Mouse (Mus musculus) liver, embryonic 11.5 days (tissue): ENCODE measurements around the gene Efcab2. TPM values are rescaled to one million over a fixed set of nuclear protein-coding genes. Genes with fewer than 3 reads are reported as not detected.

ENCODE experiments used
- ATAC-seq: fragments of 200-750 bp; cut with Nextera tagmentation; replicated peaks from 2 replicates; pipeline ENCODE4 v1.8.0; 2017; ENCODE audit warnings: moderate number of reproducible peaks, mild to moderate bottlenecking, moderate TSS enrichment, moderate library complexity; ENCODE audit not compliant: low FRiP score
- DNase-seq: peaks from one replicate; pipeline ENCODE4 v3.0.0-alpha.2; 2017; ENCODE audit warnings: low spot score
- H3K27ac ChIP-seq: fragments of 300-500 bp; sonication (generic); 2 replicates; pipeline ENCODE4 v1.5.1; 2014; ENCODE audit warnings: mild to moderate bottlenecking, low read depth, low read length, control low read depth
- H3K27me3 ChIP-seq: fragments of 300-500 bp; sonication (generic); replicated peaks from 2 replicates; pipeline ENCODE4 v1.6.1; 2014; ENCODE audit warnings: low read length, mixed read lengths; ENCODE audit not compliant: control insufficient read depth, insufficient read depth
- H3K36me3 ChIP-seq: fragments of 300-500 bp; sonication (generic); 2 replicates; pipeline ENCODE4 v1.6.1; 2014; ENCODE audit warnings: mild to moderate bottlenecking, low read length, moderate library complexity, mixed read lengths; ENCODE audit not compliant: control insufficient read depth, insufficient read depth
- H3K4me1 ChIP-seq: fragments of 300-500 bp; sonication (generic); replicated peaks from 2 replicates; pipeline ENCODE4 v1.6.1; 2014; ENCODE audit warnings: low read length, mixed read lengths; ENCODE audit not compliant: control insufficient read depth, insufficient read depth
- H3K4me2 ChIP-seq: fragments of 300-500 bp; sonication (generic); 2 replicates; pipeline ENCODE4 v1.6.1; 2014; ENCODE audit warnings: mild to moderate bottlenecking, control low read depth, moderate library complexity
- H3K4me3 ChIP-seq: fragments of 300-500 bp; sonication (generic); 2 replicates; pipeline ENCODE4 v1.5.1; 2014; ENCODE audit warnings: low read depth, low read length, control low read depth
- H3K9ac ChIP-seq: fragments of 300-500 bp; sonication (generic); 2 replicates; pipeline ENCODE4 v1.6.1; 2014; ENCODE audit warnings: low read depth, low read length, control low read depth
- H3K9me3 ChIP-seq: fragments of 300-500 bp; sonication (generic); 2 replicates; pipeline ENCODE4 v1.6.1; 2016; ENCODE audit warnings: low read length, inconsistent platforms, mixed read lengths; ENCODE audit not compliant: control insufficient read depth
- WGBS: fragments of 180-500 bp; shearing (Covaris S2); extraction: QIAGEN DNeasy Blood & Tissue Kit; methylation state at CpG from one replicate; pipeline ENCODE4 v1.1.7; 2014; 5-methylcytosine and 5-hydroxymethylcytosine counted together
- polyA plus RNA-seq: library from polyadenylated mRNA; unstranded; fragments of >200 nt; fragmentation: Nextera tagmentation; extraction: Ambion mirVana; gene quantifications from 2 replicates; pipeline ENCODE4 v1.2.1, GENCODE M21; 2014

Gene Efcab2
- polyA plus RNA-seq, 1 experiment from 2014 or later = 5.8 TPM

DNA sequence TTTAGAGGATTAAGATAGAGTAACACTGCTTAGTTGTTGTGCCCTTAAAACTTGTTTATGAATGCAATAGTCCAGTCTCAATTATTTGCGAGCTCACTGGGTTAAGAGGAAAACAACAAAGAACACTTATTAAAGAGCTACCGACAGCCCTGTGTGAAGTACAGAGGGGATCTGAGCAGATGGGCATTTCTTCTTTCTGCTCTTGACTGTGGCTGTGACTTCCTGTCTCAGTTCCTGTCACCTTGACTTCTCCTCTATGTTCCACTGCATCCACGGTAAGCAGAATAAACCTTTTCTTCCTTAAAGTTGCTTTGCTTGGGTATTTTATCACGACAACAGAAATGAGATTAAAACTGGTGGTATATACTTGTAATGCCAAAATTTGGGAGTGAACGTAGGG, 12.9 kb upstream of the Efcab2 start:
- Histone ChIP-seq H3K9ac (no peak overlapping the region), H3K27me3 (no peaks in the 10 kb centered on the region), H3K4me1 (no peaks in the 10 kb centered on the region), H3K36me3 (no peaks in the 10 kb centered on the region), H3K9me3 (no peaks in the 10 kb centered on the region), H3K4me2 (no peak overlapping the region), H3K27ac (no peak overlapping the region), H3K4me3 (no peak overlapping the region)
- 56% methylated on average over 5 of the region's 5 CpGs for WGBS
- no peak for DNase-seq
- no peak for ATAC-seq

DNA sequence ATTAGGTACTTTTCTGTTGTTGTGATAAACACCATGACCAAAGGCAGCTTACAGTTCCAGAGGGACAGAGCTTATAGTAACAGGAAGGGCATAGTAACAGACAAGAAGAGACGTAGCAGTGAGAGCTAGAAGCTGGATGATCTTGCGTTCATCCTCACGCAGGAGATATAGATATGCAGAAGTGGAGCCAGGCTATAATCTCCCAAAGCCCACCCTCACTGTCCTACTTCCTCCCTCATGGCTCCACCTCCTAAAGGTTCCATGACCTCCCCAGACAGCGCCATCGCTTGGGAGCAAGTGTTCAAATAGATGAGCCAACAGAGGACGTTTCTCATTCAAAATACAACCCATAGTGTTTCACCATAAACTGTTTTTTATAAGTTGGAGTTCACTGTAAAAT, 10.8 kb upstream of the Efcab2 start:
- Histone ChIP-seq H3K9me3 (no peaks in the 10 kb centered on the region), H3K4me3 (no peak overlapping the region), H3K27ac (no peak overlapping the region), H3K4me2 (no peak overlapping the region), H3K27me3 (no peaks in the 10 kb centered on the region), H3K9ac (no peak overlapping the region), H3K36me3 (no peaks in the 10 kb centered on the region), H3K4me1 (no peaks in the 10 kb centered on the region)
- DNase-seq (no peak), ATAC-seq (no peak)
- WGBS = 68% methylated on average over 6 of the region's 6 CpGs

DNA sequence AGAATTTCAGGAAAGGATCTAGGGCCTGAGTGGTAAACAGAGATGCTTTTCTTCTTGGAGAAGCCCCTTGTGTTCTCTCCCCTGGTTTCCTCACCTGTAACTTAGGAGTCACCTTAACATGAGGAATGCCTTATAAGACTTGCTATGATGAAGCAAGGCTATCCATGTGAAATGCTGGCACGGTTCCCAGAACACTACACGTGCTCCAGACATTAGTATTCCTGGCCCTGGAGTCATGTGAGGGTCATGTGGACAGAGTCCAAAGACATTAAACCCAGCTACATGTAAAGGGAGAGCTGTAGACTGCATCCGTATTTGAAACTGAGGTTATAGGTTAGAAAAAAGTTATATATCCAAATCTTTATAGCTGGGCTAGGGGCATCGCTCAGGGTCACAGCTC, 9.5 kb upstream of the Efcab2 start:
- Histone ChIP-seq H3K9ac (no peak overlapping the region), H3K4me3 (no peak overlapping the region), H3K27ac (no peak overlapping the region), H3K4me2 (no peak overlapping the region), H3K36me3 (no peaks in the 10 kb centered on the region), H3K9me3 (no peaks in the 10 kb centered on the region), H3K27me3 (no peaks in the 10 kb centered on the region), H3K4me1 (no peaks in the 10 kb centered on the region)
- WGBS = 80% methylated on average over 4 of the region's 4 CpGs
- ATAC-seq (no peak), DNase-seq (no peak)

DNA sequence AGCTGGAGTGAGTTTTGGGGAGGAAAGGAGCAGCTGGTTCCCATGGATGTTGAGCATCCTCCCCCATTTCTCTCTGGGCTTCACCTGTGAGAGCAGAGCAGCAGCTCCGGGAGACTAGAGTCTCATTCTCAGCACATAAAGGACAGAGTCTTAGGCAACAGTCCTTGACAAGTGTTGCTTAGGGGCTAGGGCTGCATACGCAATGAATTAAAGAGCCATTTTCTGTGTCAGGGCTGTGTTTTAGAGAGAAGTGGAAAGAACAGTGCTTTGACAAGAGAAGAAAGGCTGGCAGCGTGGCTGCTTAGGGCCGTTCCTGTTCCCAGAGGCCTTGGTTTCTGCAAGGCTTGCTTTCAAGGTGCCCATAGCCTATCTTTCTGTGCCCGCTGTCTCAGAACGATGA, 6.0 kb upstream of the Efcab2 start:
- no peaks in the 10 kb centered on the region for H3K27me3 ChIP-seq
- peaks cover 7% of the 10 kb centered on the region for H3K4me1 ChIP-seq
- DNase-seq (no peak), ATAC-seq (no peak)
- H3K36me3 ChIP-seq = no peaks in the 10 kb centered on the region
- no peak overlapping the region for H3K27ac ChIP-seq
- H3K9ac ChIP-seq = no peak overlapping the region
- no peak overlapping the region for H3K4me2 ChIP-seq
- 81% methylated on average over 6 of the region's 6 CpGs for WGBS
- no peaks in the 10 kb centered on the region for H3K9me3 ChIP-seq
- no peak overlapping the region for H3K4me3 ChIP-seq

DNA sequence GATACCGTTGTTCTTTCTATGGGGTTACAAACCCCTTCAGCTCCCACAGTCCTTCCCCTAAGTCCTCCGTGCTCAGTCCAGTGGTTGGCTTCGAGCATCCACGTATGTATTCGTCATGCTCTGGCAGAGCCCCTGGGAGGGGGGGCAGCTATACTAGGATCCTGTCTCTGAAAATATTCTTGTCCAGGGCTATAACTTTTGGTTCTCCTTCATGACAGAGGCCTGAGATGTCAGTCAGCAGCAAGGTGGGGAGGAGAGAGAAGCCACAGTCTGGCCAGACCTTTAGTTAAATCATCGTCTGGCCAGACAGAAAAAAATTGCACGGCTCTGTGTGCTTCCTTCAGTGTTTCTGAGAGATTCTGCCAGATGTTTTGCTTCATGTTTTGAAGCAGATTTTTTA, 5.2 kb upstream of the Efcab2 start:
- Histone ChIP-seq H3K4me1 (peaks cover 7% of the 10 kb centered on the region), H3K27ac (no peak overlapping the region), H3K9ac (no peak overlapping the region), H3K4me2 (no peak overlapping the region), H3K27me3 (no peaks in the 10 kb centered on the region), H3K4me3 (no peak overlapping the region), H3K9me3 (no peaks in the 10 kb centered on the region), H3K36me3 (no peaks in the 10 kb centered on the region)
- WGBS = 75% methylated on average over 7 of the region's 7 CpGs
- DNase-seq (no peak), ATAC-seq (no peak)

DNA sequence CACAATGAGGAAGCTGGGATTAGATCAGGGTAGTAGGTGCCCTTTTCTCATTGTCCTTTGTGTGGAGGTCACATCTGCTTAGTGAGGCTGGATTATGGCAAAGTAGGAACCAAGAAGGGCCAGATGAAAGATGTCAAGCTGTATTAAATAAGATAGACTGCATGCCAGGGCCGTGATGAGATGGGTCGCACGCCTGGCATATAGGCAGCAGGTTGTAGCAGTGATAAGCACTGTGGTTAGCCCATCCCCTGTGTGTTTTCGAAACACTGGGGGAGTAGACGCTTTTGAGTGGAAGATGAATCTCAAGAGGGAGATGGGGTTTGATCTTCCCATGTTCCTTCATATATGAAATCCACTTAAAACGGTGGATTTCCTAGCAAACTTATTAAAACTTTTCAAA, 3.9 kb upstream of the Efcab2 start:
- no peak for ATAC-seq
- no peak for DNase-seq
- no peaks in the 10 kb centered on the region for H3K27me3 ChIP-seq
- H3K27ac ChIP-seq = no peak overlapping the region
- 52% methylated on average over 6 of the region's 6 CpGs for WGBS
- H3K4me3 ChIP-seq = no peak overlapping the region
- no peaks in the 10 kb centered on the region for H3K9me3 ChIP-seq
- peaks cover 7% of the 10 kb centered on the region for H3K4me1 ChIP-seq
- H3K4me2 ChIP-seq = no peak overlapping the region
- H3K36me3 ChIP-seq = no peaks in the 10 kb centered on the region
- no peak overlapping the region for H3K9ac ChIP-seq

DNA sequence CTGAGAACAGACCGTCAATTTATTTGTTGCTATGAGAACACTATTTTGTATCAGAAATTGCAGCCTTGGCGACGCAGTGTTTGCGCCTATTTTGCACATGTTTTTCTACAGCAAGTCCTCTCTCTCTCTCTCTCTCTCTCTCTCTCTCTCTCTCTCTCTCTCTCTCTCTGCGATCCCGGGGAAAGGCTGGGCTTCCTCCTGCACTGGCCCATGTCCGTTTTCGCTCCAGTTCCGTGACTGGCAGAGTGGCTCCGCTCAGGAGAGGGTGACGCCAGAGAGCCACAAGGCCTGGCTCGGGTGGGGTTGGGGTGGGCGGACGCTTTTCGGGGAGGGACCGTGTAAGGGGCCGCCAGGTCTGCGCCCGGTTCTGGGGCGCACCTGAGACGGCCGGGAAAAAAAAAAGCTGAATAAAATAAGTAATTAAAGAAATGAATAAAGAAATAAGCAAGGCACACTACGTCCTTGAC, 407 bp upstream of the Efcab2 start:
- Histone ChIP-seq H3K27ac (peak overlapping the region; percentile 100), H3K9ac (peak overlapping the region; percentile 97), H3K27me3 (no peaks in the 10 kb centered on the region), H3K4me3 (peak overlapping the region; percentile 80), H3K4me1 (peaks cover 12% of the 10 kb centered on the region), H3K36me3 (no peaks in the 10 kb centered on the region), H3K4me2 (peak overlapping the region; percentile 68), H3K9me3 (no peaks in the 10 kb centered on the region)
- WGBS = 2% methylated on average over 23 of the region's 23 CpGs
- DNase-seq = peak; percentile 85
- peak; percentile 80 for ATAC-seq

DNA sequence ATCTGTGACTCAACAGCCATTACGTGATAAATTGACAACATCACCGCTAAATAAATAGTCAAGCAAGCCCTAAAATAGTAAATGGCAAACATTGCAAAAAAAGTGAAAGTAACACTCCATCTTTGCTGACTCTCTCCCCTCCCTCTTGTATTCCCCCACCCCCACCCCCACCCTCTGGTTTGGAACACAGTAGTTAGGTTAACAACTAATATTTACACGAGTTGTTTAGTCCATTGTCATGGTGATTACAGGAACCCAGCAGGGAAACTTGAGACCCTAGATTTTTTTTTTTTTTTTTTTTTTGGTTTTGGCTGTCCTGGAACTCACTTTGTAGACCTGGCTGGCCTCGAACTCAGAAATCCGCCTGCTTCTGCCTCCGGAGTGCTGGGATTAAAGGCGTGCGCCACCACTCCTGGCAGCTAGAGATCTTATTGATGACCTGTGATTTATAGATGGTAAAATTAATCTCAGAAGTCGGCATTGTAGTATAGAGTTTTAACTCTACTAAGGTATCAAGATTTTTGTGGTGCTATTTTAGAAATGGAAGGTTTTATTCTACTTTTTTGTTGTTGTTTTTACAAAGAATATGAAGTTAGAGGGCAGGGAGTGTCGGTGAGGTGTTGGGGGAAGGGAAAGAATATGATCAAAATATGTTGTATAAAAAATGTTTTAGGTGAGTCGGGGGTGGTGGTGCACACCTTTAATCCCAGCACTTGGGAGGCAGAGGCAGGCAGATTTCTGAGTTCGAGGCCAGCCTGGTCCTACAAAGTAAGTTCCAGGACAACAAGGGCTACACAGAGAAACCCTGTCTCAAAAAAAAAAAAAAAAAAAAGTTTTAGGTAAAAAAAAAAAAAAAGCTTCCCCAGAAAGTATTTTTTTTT, 1.1 kb downstream of the Efcab2 start:
- no peaks in the 10 kb centered on the region for H3K27me3 ChIP-seq
- no peaks in the 10 kb centered on the region for H3K9me3 ChIP-seq
- peaks cover 6% of the 10 kb centered on the region for H3K4me1 ChIP-seq
- WGBS = 63% methylated on average over 12 of the region's 12 CpGs
- H3K27ac ChIP-seq = peak overlapping the region; percentile 100
- ATAC-seq (no peak), DNase-seq (no peak)
- H3K36me3 ChIP-seq = no peaks in the 10 kb centered on the region
- H3K4me2 ChIP-seq = peak overlapping the region; percentile 68
- H3K4me3 ChIP-seq = peak overlapping the region; percentile 80
- peak overlapping the region; percentile 97 for H3K9ac ChIP-seq

DNA sequence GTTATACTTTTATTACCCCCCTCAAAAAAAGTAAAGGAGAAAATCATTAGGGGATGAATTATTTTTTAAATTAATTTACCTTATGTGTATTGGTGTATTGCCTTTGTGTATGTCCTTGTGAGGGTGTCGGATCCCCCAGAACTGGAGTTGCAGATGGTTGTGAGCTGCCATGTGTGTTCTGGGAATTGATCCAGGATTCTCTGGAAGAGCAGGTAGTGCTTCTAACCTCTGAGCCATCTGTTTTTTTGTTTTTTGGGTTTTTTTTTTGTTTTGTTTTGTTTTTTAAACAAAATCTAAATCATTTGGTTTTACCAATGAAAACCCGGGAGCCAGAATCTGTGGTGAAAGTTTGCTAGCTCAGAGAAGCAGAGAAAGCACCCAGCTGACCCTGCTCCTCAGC, 1.8 kb downstream of the Efcab2 start:
- WGBS = 88% methylated on average over 2 of the region's 2 CpGs
- ATAC-seq (no peak), DNase-seq (no peak)

More for the DNA sequence above, 1.8 kb downstream of the Efcab2 start:
- no peak overlapping the region for H3K4me3 ChIP-seq
- no peaks in the 10 kb centered on the region for H3K9me3 ChIP-seq
- H3K9ac ChIP-seq = no peak overlapping the region
- no peaks in the 10 kb centered on the region for H3K27me3 ChIP-seq
- no peak overlapping the region for H3K27ac ChIP-seq
- peaks cover 5% of the 10 kb centered on the region for H3K4me1 ChIP-seq
- H3K4me2 ChIP-seq = no peak overlapping the region
- no peaks in the 10 kb centered on the region for H3K36me3 ChIP-seq
